Mouse (Mus musculus) forebrain, embryonic 11.5 days (tissue): ENCODE data around the gene Aldh3b1. TPM values are rescaled to one million over a fixed set of nuclear protein-coding genes. Genes with fewer than 3 reads are reported as not detected.

ENCODE experiments used
- ATAC-seq: fragments of 200-750 bp; cut with Nextera tagmentation; replicated peaks from 2 replicates; pipeline ENCODE4 v1.8.0; 2017; ENCODE audit warnings: moderate TSS enrichment; ENCODE audit not compliant: low FRiP score
- DNase-seq: peaks from one replicate; pipeline ENCODE4 v3.0.0-alpha.2; 2017; ENCODE audit warnings: low spot score
- H3K27ac ChIP-seq: fragments of 300-500 bp; sonication (generic); 2 replicates; pipeline ENCODE4 v1.5.1; 2014; ENCODE audit warnings: low read depth, low read length
- H3K27me3 ChIP-seq: fragments of 300-500 bp; sonication (generic); 2 replicates; pipeline ENCODE4 v1.6.1; 2014; ENCODE audit warnings: mild to moderate bottlenecking, low read length, mixed read lengths; ENCODE audit not compliant: control insufficient read depth, insufficient read depth
- H3K36me3 ChIP-seq: fragments of 300-500 bp; sonication (generic); 2 replicates; pipeline ENCODE4 v1.6.1; 2014; ENCODE audit warnings: mild to moderate bottlenecking, low read length, moderate library complexity, mixed read lengths; ENCODE audit not compliant: control insufficient read depth, insufficient read depth
- H3K4me1 ChIP-seq: fragments of 300-500 bp; sonication (generic); replicated peaks from 2 replicates; pipeline ENCODE4 v1.6.1; 2014; ENCODE audit warnings: low read length, mixed read lengths; ENCODE audit not compliant: control insufficient read depth, insufficient read depth
- H3K4me2 ChIP-seq: fragments of 300-500 bp; sonication (generic); 2 replicates; pipeline ENCODE4 v1.6.1; 2014; ENCODE audit warnings: low read depth, mild to moderate bottlenecking, low read length, moderate library complexity, mixed read lengths; ENCODE audit not compliant: severe bottlenecking
- H3K4me3 ChIP-seq: fragments of 300-500 bp; sonication (generic); 2 replicates; pipeline ENCODE4 v1.5.1; 2014; ENCODE audit warnings: low read depth, low read length
- H3K9ac ChIP-seq: fragments of 300-500 bp; sonication (generic); 2 replicates; pipeline ENCODE4 v1.6.1; 2014; ENCODE audit warnings: low read length
- H3K9me3 ChIP-seq: fragments of 300-500 bp; sonication (generic); 2 replicates; pipeline ENCODE4 v1.6.1; 2016; ENCODE audit warnings: low read length, mixed read lengths; ENCODE audit not compliant: control insufficient read depth
- WGBS: fragments of 180-500 bp; shearing (Covaris S2); extraction: QIAGEN DNeasy Blood & Tissue Kit; methylation state at CpG from one replicate; pipeline ENCODE4 v1.1.7; 2014; 5-methylcytosine and 5-hydroxymethylcytosine counted together
- polyA plus RNA-seq: library from polyadenylated mRNA; unstranded; fragments of >200 nt; fragmentation: Nextera tagmentation; extraction: Ambion mirVana; gene quantifications from 2 replicates; pipeline ENCODE4 v1.2.1, GENCODE M21; 2014

Aldh3b1 gene
- polyA plus RNA-seq, 1 experiment from 2014 or later = 0.35 TPM

- Histone ChIP-seq H3K4me1 (peaks cover 7% of the 10 kb centered on the region; the same call in 1 of the 2 replicates), H3K4me3 (no peak overlapping the region), H3K27ac (no peak overlapping the region), H3K9ac (no peak overlapping the region), H3K36me3 (peaks cover 3% of the 10 kb centered on the region; the same call in 1 of the 2 replicates), H3K9me3 (no peaks in the 10 kb centered on the region), H3K27me3 (no peaks in the 10 kb centered on the region; the same call in 1 of the 2 replicates), H3K4me2 (no peak overlapping the region)
- 57% methylated on average over 25 of the region's 25 CpGs for WGBS
- DNase-seq (no peak), ATAC-seq (no peak)
These were observed 25.8 kb downstream of the Aldh3b1 start for GRCm38 (mm10) chr19:3903648-3904362.

- no peak overlapping the region for H3K27ac ChIP-seq
- H3K27me3 ChIP-seq = no peaks in the 10 kb centered on the region; the same call in 1 of the 2 replicates
- peaks cover 7% of the 10 kb centered on the region; the same call in 1 of the 2 replicates for H3K4me1 ChIP-seq
- WGBS = 83% methylated on average over 12 of the region's 12 CpGs
- no peak overlapping the region for H3K4me3 ChIP-seq
- ATAC-seq (no peak), DNase-seq (no peak)
- H3K36me3 ChIP-seq = no peaks in the 10 kb centered on the region
- H3K9ac ChIP-seq = no peak overlapping the region
- no peak overlapping the region for H3K4me2 ChIP-seq
- no peaks in the 10 kb centered on the region for H3K9me3 ChIP-seq
These were observed 26.6 kb downstream of the Aldh3b1 start for GRCm38 (mm10) chr19:3902966-3903365.

- Histone ChIP-seq H3K4me1 (peaks cover 4% of the 10 kb centered on the region; the same call in 1 of the 2 replicates), H3K27me3 (no peaks in the 10 kb centered on the region), H3K4me2 (no peak overlapping the region), H3K36me3 (peaks cover 5% of the 10 kb centered on the region; the same call in 1 of the 2 replicates), H3K27ac (no peak overlapping the region), H3K9me3 (no peaks in the 10 kb centered on the region), H3K4me3 (no peak overlapping the region), H3K9ac (no peak overlapping the region)
- ATAC-seq = no peak
- 96% methylated on average over 4 of the region's 4 CpGs for WGBS
- no peak for DNase-seq
These were observed 30.0 kb downstream of the Aldh3b1 start for GRCm38 (mm10) chr19:3899618-3900017.

- Histone ChIP-seq H3K4me3 (no peak overlapping the region), H3K4me2 (no peak overlapping the region), H3K36me3 (peaks cover 9% of the 10 kb centered on the region; the same call in 1 of the 2 replicates), H3K9ac (no peak overlapping the region), H3K27me3 (no peaks in the 10 kb centered on the region), H3K27ac (no peak overlapping the region), H3K9me3 (no peaks in the 10 kb centered on the region), H3K4me1 (peaks cover 4% of the 10 kb centered on the region; the same call in 1 of the 2 replicates)
- ATAC-seq = no peak
- 88% methylated on average over 7 of the region's 7 CpGs for WGBS
- DNase-seq = no peak
These were observed 30.7 kb downstream of the Aldh3b1 start for GRCm38 (mm10) chr19:3898952-3899351.

- H3K4me2 ChIP-seq = no peak overlapping the region
These were observed 32.1 kb downstream of the Aldh3b1 start for GRCm38 (mm10) chr19:3897557-3897956.

GRCm38 (mm10) chr19:3896208-3896607 is 33.4 kb downstream of the Aldh3b1 start:
- Histone ChIP-seq H3K9me3 (no peaks in the 10 kb centered on the region), H3K27ac (no peak overlapping the region), H3K4me3 (no peak overlapping the region), H3K9ac (no peak overlapping the region), H3K27me3 (no peaks in the 10 kb centered on the region), H3K36me3 (peaks cover 16% of the 10 kb centered on the region), H3K4me1 (peaks cover 4% of the 10 kb centered on the region; the same call in 1 of the 2 replicates), H3K4me2 (no peak overlapping the region)
- 91% methylated on average over 10 of the region's 10 CpGs for WGBS
- ATAC-seq = no peak
- no peak for DNase-seq

More at GRCm38 (mm10) chr19:3897557-3897956, 32.1 kb downstream of the Aldh3b1 start:
- DNase-seq (no peak), ATAC-seq (no peak)
- Histone ChIP-seq H3K4me3 (no peak overlapping the region), H3K27me3 (no peaks in the 10 kb centered on the region), H3K27ac (no peak overlapping the region), H3K36me3 (peaks cover 13% of the 10 kb centered on the region), H3K9me3 (no peaks in the 10 kb centered on the region), H3K4me1 (peaks cover 4% of the 10 kb centered on the region; the same call in 1 of the 2 replicates), H3K9ac (no peak overlapping the region)
- 95% methylated on average over 5 of the region's 5 CpGs for WGBS

GRCm38 (mm10) chr19:3895171-3895631 is 34.4 kb downstream of the Aldh3b1 start:
- no peak for DNase-seq
- Histone ChIP-seq H3K9ac (no peak overlapping the region), H3K27me3 (no peaks in the 10 kb centered on the region), H3K4me2 (no peak overlapping the region), H3K36me3 (peaks cover 16% of the 10 kb centered on the region), H3K27ac (peak overlapping the region; percentile 41; the same call in 1 of the 2 replicates), H3K4me1 (peaks cover 4% of the 10 kb centered on the region; the same call in 1 of the 2 replicates), H3K9me3 (no peaks in the 10 kb centered on the region), H3K4me3 (no peak overlapping the region)
- WGBS = 37% methylated on average over 3 of the region's 3 CpGs
- no peak for ATAC-seq

GRCm38 (mm10) chr19:3894294-3894693 is 35.3 kb downstream of the Aldh3b1 start:
- Histone ChIP-seq H3K4me3 (no peak overlapping the region), H3K27me3 (no peaks in the 10 kb centered on the region), H3K27ac (no peak overlapping the region), H3K9me3 (no peaks in the 10 kb centered on the region), H3K4me1 (peaks cover 4% of the 10 kb centered on the region; the same call in 1 of the 2 replicates), H3K9ac (no peak overlapping the region), H3K36me3 (peaks cover 16% of the 10 kb centered on the region), H3K4me2 (no peak overlapping the region)
- 90% methylated on average over 2 of the region's 2 CpGs for WGBS
- no peak for DNase-seq
- ATAC-seq = no peak
